Mouse (Mus musculus) midbrain, embryonic 10.5 days (tissue): Measurements from ENCODE around the gene Arvcf. TPM values are rescaled to one million over a fixed set of nuclear protein-coding genes. Genes with fewer than 3 reads are reported as not detected.

Experiments
- DNase-seq: peaks from one replicate; pipeline ENCODE4 v3.0.0-alpha.2; 2017; ENCODE audit warnings: low spot score
- H3K27ac ChIP-seq: fragments of 300-500 bp; sonication (generic); replicated peaks from 2 replicates; pipeline ENCODE4 v1.5.1; 2016; ENCODE audit warnings: mild to moderate bottlenecking
- H3K27me3 ChIP-seq: fragments of 300-500 bp; sonication (generic); 2 replicates; pipeline ENCODE4 v1.6.1; 2016; ENCODE audit warnings: low read depth, mild to moderate bottlenecking; ENCODE audit not compliant: poor library complexity, severe bottlenecking
- H3K36me3 ChIP-seq: fragments of 300-500 bp; sonication (generic); 2 replicates; pipeline ENCODE4 v1.6.1; 2016; ENCODE audit warnings: mild to moderate bottlenecking, moderate library complexity
- H3K4me1 ChIP-seq: fragments of 300-500 bp; sonication (generic); 2 replicates; pipeline ENCODE4 v1.6.1; 2016
- H3K4me3 ChIP-seq: fragments of 300-500 bp; sonication (generic); 2 replicates; pipeline ENCODE4 v1.5.1; 2016; ENCODE audit warnings: mild to moderate bottlenecking, moderate library complexity
- H3K9me3 ChIP-seq: fragments of 300-500 bp; sonication (generic); replicated peaks from 2 replicates; pipeline ENCODE4 v1.6.1; 2016; ENCODE audit warnings: mild to moderate bottlenecking
- WGBS: fragments of 180-500 bp; shearing (Covaris S2); methylation state at CpG from one replicate; pipeline ENCODE4 v1.1.7; 2016; 5-methylcytosine and 5-hydroxymethylcytosine counted together
- polyA plus RNA-seq: library from polyadenylated mRNA; unstranded; fragments of >200 nt; fragmentation: Nextera tagmentation; extraction: Ambion mirVana; gene quantifications from 2 replicates; pipeline ENCODE4 v1.2.1, GENCODE M21; 2016

Gene Arvcf
- polyA plus RNA-seq, 1 experiment from 2014 or later: 110 TPM

DNA sequence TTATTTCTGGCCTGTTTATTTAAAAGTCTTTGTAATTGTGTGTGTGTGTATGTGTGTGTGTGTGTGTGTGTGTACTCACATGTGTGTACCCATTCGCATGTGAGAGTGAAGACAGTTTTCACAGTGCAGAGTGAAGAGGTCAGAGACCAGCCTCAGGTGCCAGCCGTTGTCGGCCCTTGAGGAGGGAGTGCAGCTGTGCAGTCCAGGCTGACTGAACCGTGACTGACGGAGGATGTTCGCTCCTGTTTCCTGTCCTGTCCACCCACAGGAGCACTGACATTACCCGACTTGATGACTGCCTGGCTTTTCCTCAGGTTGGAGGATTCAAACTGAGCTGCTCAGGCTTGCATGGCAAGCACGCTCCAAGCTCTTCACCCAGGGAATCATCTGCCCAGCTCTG lies 15.0 kb downstream of the Arvcf start:
- 0 out of 2 replicates have a peak, but pooled peaks cover 4% of the 10 kb centered on the region for H3K9me3 ChIP-seq
- peaks cover 7% of the 10 kb centered on the region; the same call in 1 of the 2 replicates for H3K4me1 ChIP-seq
- WGBS: 87% methylated on average over 8 of the region's 8 CpGs
- H3K27ac ChIP-seq: no peak overlapping the region
- no peak overlapping the region for H3K4me3 ChIP-seq
- no peak for DNase-seq
- H3K27me3 ChIP-seq: no peaks in the 10 kb centered on the region
- peaks cover 20% of the 10 kb centered on the region for H3K36me3 ChIP-seq

DNA sequence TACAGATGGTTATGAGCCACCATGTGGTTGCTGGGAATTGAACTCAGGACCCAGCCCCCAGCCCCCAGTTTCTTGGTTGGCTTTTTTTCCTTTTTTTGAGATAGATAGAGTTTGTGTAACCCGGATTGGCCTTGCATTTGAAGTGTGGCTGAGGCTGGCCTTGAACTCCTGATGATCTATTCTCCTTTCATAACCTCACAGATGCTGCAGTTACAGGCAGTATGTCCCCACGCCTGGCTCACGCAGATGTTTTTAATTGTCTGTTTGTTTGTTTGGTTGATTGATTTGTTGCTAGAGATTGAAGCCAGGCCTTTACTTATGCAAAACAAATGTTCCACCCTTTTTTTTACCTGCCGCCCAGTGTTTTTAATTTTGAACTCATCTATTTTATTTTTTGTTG lies 18.9 kb downstream of the Arvcf start:
- Histone ChIP-seq H3K27me3 (no peaks in the 10 kb centered on the region), H3K36me3 (peaks cover 21% of the 10 kb centered on the region), H3K4me3 (no peak overlapping the region), H3K27ac (no peak overlapping the region), H3K4me1 (no peaks in the 10 kb centered on the region), H3K9me3 (0 out of 2 replicates have a peak, but pooled peaks cover 4% of the 10 kb centered on the region)
- no peak for DNase-seq
- 88% methylated on average over 4 of the region's 4 CpGs for WGBS

DNA sequence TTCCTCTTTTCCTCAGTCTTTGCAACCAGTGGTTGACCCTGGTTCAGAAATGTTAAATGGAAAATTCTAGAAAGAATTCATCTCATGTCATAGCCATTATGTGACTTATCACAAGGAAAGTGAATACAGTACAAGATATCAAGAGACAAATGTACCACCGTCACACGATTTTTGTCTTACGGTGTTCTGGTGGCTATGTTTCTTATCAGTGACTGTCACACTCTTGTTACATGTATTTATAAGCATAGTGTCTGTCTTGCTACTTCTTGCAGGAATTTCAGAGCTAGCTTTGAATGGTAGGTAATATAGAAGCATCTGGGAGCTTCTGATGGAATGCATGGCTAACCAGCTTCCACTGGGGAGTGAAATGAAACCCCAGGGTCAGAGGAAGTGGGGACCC lies 22.2 kb downstream of the Arvcf start:
- Histone ChIP-seq H3K27me3 (no peaks in the 10 kb centered on the region), H3K9me3 (no peaks in the 10 kb centered on the region), H3K27ac (no peak overlapping the region), H3K4me3 (no peak overlapping the region), H3K36me3 (peaks cover 8% of the 10 kb centered on the region; the same call in 1 of the 2 replicates), H3K4me1 (peaks cover 6% of the 10 kb centered on the region)
- 92% methylated on average over 3 of the region's 3 CpGs for WGBS
- DNase-seq: no peak

DNA sequence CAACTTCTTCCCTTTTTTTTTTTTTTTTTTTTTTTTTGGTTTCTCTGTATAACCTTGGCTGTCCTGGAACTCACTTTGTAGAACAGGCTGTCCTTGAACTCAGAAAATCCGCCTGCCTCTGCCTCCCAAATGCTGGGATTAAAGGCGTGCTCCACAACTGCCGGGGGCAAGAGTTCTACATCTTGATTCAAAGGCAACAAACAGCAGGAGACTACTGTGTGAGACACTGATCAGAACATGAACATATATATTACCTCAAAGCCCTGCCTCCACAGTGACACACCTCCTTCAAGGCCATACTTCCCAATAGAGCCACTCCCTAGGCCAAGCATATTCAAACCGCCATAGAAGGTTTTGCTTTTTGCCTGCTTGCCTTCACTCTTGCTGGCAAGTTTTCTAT lies 25.6 kb downstream of the Arvcf start:
- Histone ChIP-seq H3K27me3 (no peaks in the 10 kb centered on the region), H3K27ac (no peak overlapping the region)
- 90% methylated on average over 4 of the region's 4 CpGs for WGBS

DNA sequence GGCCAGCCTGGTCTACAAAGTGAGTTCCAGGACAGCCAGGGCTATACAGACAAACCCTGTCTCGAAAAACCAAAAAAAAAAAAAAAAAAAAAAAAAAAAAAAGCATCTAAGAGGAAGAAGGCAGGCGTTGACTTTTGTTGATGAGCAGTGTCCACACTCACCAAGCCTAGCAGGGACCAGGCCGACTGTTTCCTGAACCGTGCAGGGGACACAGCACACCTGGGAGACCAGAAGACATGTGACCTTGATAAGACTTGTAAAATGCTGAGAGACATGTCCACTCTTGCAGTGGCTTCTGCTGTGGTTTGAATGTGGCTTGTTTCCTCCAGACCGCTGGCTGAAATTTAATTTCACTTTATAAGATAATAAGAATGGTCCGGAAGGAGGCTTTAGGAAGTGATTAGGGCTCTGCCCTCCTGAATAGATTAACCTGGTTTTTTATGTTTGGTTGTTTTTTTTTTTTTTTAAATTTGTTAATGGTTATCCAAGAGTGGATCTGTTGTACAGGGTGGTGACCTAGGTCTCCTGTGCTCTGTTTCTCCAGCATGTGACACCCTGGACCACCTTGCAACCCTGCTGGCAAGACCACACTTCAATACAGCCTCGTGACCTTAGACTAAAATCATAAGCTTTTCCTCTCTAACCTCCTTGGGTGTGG lies 28.4 kb downstream of the Arvcf start:
- Histone ChIP-seq H3K27me3 (no peaks in the 10 kb centered on the region), H3K27ac (peak overlapping the region; percentile 78), H3K4me3 (no peak overlapping the region), H3K4me1 (peaks cover 56% of the 10 kb centered on the region), H3K9me3 (no peaks in the 10 kb centered on the region), H3K36me3 (peaks cover 8% of the 10 kb centered on the region; the same call in 1 of the 2 replicates)
- WGBS: 83% methylated on average over 6 of the region's 7 CpGs
- DNase-seq: no peak

More for the DNA sequence above, 25.6 kb downstream of the Arvcf start:
- peaks cover 8% of the 10 kb centered on the region; the same call in 1 of the 2 replicates for H3K36me3 ChIP-seq
- DNase-seq: no peak
- H3K4me1 ChIP-seq: peaks cover 28% of the 10 kb centered on the region
- H3K4me3 ChIP-seq: no peak overlapping the region
- no peaks in the 10 kb centered on the region for H3K9me3 ChIP-seq

DNA sequence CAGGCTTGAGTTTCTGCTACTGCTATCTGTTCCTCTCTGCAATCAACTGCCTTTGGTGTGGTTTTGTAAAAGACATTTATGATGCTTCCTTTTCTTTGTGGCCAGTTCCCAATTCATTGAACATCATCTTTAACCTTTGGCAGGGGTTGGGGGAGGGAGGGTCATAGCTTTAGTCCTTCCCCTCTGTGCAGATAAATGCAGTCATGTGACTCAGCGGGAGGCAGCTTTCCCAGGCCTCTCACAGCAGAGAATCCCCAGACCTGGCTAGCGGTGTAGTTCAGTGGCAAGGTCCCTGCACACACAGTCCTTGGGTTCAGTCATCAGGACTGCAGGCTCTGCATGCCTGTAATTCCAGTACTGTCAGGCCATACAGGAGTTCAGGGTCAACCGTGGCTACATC lies 29.2 kb downstream of the Arvcf start:
- no peaks in the 10 kb centered on the region for H3K27me3 ChIP-seq
- H3K4me1 ChIP-seq: peaks cover 64% of the 10 kb centered on the region
- 26% methylated on average over 3 of the region's 3 CpGs for WGBS
- peak overlapping the region; percentile 78 for H3K27ac ChIP-seq
- peak; percentile 41 for DNase-seq
- H3K36me3 ChIP-seq: 0 out of 2 replicates have a peak, but pooled peaks cover 4% of the 10 kb centered on the region
- no peaks in the 10 kb centered on the region for H3K9me3 ChIP-seq
- no peak overlapping the region for H3K4me3 ChIP-seq

DNA sequence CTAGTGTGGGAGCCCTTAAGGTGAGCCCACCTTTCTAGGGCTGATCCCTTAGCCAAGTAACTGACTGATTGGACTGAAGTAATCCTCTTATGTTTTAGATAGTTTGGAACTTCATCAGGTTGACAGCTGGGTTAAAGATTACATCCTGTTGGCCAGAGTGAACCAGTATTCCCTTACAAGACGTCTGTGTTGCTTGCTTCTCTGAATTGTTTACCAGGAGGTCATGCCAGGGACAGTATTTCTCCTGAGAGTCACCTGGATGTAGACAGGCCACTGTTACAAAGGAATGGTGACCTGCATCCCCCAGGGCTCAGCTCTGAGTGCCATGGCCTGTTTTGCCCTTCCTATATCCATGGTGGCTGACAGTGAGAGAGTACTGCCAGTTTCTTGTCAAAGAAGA lies 30.5 kb downstream of the Arvcf start:
- no peaks in the 10 kb centered on the region for H3K27me3 ChIP-seq
- H3K36me3 ChIP-seq: no peaks in the 10 kb centered on the region
- peaks cover 77% of the 10 kb centered on the region for H3K4me1 ChIP-seq
- H3K27ac ChIP-seq: peak overlapping the region; percentile 93
- 50% methylated on average over 1 of the region's 1 CpGs for WGBS
- H3K4me3 ChIP-seq: no peak overlapping the region
- no peak for DNase-seq
- no peaks in the 10 kb centered on the region for H3K9me3 ChIP-seq

DNA sequence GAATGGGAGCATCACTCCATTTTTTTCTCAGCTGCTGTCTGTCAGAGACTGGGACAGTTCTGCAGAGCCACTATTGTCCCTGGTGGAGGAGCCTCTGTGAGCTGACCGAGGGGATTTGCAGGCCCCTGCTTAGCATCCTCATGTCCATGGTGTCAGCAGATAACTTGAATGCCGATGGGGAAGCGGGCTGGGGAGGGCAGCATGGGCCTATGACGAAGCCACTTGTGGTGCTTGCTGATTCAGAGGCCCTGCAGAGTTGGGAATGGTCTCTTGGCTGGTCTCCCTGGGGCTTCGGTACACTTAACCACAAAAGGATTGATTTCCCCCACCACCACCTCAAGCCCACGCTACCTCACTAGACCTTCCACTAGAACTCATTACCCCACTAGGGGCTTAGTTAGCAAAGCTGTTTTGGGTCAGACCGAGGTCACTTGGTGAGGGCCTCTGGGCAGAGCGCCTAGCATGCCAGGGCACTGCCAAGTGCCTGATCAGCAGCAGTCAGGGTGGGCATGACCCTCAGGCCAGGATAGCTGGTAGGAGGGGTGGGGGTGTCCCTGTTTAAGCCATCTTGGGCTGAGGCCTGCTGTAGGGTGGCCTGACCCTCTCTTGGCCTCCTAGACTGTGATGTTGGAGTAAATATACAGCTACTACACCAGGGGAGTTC lies 31.5 kb downstream of the Arvcf start:
- Histone ChIP-seq H3K27me3 (no peaks in the 10 kb centered on the region), H3K36me3 (no peaks in the 10 kb centered on the region), H3K4me1 (peaks cover 84% of the 10 kb centered on the region), H3K9me3 (no peaks in the 10 kb centered on the region), H3K27ac (peak overlapping the region; percentile 93), H3K4me3 (no peak overlapping the region)
- WGBS: 65% methylated on average over 8 of the region's 8 CpGs
- DNase-seq: no peak

DNA sequence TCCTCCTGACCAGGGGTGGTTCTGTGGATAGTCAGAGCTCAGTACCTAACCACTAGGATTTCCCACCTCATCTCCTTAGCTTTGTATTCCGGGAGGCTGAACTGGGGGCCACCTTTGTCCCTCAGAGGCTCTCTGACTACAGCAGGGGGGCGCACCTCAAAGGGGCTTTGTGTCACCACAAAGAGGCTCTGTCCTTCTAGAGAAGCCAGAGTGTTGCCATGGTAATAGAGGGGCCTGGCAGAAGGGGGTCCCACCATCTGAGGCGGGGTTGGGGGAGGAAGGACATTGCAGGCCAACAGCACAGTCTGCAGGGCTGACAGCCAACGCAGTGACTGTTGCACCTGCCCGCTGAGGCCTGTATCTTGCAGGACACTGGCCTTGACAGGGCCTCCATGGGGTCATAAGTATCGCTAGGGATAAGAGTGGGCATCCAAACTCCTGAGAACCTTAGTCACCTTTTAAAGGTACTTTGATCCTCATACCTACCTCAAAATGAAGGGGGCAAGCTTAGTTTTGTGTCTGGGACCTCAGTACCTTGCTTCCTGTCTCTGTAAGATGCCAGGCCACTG lies 32.6 kb downstream of the Arvcf start:
- no peaks in the 10 kb centered on the region for H3K27me3 ChIP-seq
- WGBS: 16% methylated on average over 6 of the region's 6 CpGs
- H3K36me3 ChIP-seq: no peaks in the 10 kb centered on the region
- peaks cover 91% of the 10 kb centered on the region for H3K4me1 ChIP-seq
- no peaks in the 10 kb centered on the region for H3K9me3 ChIP-seq
- peak overlapping the region; percentile 93 for H3K27ac ChIP-seq
- H3K4me3 ChIP-seq: peak overlapping the region; percentile 30
- peak; percentile 89 for DNase-seq

DNA sequence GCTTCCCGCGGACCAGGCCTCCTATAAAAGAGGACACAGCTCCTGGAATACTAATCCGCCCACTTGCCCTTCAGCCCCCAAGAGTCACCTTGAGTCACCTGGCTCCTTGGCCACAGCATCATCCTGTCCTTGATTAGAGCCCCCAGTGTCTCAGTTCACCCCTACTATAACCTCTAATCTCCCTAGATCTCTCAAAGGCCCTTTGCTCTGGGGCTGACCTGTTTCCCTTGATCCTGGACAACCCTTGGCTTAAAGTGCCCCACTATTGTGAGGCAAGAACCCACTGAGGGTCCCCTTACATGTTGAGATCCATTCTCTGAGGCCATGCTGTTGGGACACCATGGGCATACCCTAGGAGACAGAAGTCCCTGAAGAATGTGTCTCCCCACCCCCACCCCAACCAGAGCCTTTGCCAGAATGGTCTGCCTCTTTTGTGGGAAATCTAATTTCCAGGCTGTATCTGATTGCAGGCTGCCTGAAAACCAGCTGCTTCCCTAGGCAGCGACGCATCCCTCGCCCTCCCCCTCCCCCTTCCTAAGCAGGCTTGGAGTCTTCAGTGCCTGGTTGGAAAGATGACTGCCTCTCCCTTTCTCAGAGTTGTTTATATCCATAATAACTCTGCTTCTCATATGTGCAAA lies 33.8 kb downstream of the Arvcf start:
- peak; percentile 63 for DNase-seq
- 41% methylated on average over 6 of the region's 6 CpGs for WGBS
- H3K4me3 ChIP-seq: no peak overlapping the region; the same call in 1 of the 2 replicates
- H3K4me1 ChIP-seq: peaks cover 94% of the 10 kb centered on the region
- no peaks in the 10 kb centered on the region for H3K36me3 ChIP-seq
- no peaks in the 10 kb centered on the region for H3K9me3 ChIP-seq
- H3K27ac ChIP-seq: peak overlapping the region; percentile 93
- no peaks in the 10 kb centered on the region for H3K27me3 ChIP-seq

DNA sequence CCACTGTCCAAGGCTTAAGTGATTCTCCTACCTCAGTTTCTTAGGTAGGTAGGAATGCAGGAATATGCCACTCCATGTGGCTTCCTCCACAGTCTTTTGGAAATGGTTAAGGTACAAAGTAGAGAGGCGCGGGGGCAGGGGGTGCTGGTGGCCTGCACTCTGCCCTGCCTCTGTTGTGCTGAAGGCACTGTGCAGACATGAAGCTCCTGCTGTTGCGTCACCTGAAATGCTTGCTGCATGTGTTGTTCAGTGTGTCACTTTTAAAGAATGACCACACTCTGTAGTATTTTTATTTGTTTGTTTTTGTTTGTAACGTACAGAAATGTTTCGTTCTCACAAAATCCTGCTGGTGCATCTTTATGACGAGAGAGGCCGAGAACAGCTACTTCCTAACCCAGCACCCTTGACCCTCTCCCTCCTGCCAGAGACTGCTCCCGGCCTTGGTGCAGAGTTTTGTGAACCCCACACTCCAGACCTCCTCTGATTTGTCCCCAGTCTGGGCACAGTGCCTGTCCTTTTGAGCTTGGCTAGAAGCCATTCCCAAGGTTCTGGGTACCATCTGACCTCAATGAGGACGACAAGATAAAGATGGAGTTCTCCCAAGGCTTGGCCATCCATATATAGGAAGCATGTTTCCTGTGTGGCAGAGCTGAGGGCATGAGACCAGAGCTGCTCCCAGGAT lies 35.2 kb downstream of the Arvcf start:
- DNase-seq: peak; percentile 10
- H3K27ac ChIP-seq: peak overlapping the region; percentile 93
- no peaks in the 10 kb centered on the region for H3K27me3 ChIP-seq
- H3K4me1 ChIP-seq: peaks cover 95% of the 10 kb centered on the region
- H3K9me3 ChIP-seq: no peaks in the 10 kb centered on the region
- no peak overlapping the region for H3K4me3 ChIP-seq
- no peaks in the 10 kb centered on the region for H3K36me3 ChIP-seq
- WGBS: 77% methylated on average over 9 of the region's 9 CpGs

DNA sequence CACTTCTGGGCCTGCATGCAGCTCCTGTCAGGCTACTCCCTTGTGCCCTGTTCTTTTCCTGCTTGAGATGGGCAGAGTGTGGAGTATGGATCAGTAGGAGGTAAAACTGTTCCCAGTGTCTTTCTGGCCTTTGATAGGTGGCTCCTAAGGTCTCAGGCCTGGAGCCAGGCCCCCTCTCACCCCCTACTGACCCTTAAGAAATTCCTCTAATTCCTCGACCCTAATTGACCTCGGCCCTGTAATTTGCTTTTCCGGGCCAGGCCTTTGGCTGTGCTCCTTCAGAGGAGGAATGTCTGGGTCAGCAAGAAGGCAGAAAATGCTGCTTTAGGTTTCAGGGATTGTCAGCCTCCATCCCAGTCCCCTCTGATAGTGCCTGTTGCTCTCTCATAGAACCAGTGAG lies 35.8 kb downstream of the Arvcf start:
- peak; percentile 24 for DNase-seq
- H3K4me3 ChIP-seq: no peak overlapping the region
- peak overlapping the region; percentile 93 for H3K27ac ChIP-seq
- no peaks in the 10 kb centered on the region for H3K9me3 ChIP-seq
- H3K27me3 ChIP-seq: no peaks in the 10 kb centered on the region
- peaks cover 95% of the 10 kb centered on the region for H3K4me1 ChIP-seq
- no peaks in the 10 kb centered on the region for H3K36me3 ChIP-seq
- 3% methylated on average over 3 of the region's 3 CpGs for WGBS
